Mouse (Mus musculus): ENCODE measurements around the gene Rbbp8nl. TPM values are rescaled to one million over a fixed set of nuclear protein-coding genes. Genes with fewer than 3 reads are reported as not detected.

Rbbp8nl gene
- total RNA-seq, 2 experiments from 2014 or later, result not detected

- ATAC-seq (replicated peaks; ENCODE audit: poor library complexity), result no peak
Observed at GRCm38 (mm10) chr2:180233101-180233904, 56.4 kb downstream of the Rbbp8nl start.

DNA sequence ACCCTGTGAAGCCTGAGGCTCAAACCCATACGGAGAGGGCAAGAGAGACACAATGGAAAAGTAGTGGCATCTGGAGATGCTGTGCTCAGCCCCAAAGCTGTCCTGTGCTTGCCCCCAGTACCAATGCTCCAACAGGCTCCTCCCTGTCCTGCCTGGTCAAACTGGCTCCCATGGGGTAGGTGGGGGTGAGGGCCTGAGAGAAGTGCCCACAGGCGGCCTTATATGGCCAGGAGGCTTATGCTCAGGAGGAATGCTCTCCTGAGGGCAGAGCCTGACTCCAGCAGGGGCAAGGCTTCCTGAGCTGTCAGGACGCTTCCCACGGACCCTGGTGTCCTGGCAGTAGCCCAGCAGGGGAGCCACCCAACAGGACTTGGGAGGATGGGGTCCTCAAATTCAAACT lies 59.2 kb downstream of the Rbbp8nl start:
- no peak for ATAC-seq (replicated peaks; ENCODE audit: poor library complexity)

GRCm38 (mm10) chr2:180229129-180229528 lies 60.5 kb downstream of the Rbbp8nl start:
- no peak for ATAC-seq (replicated peaks; ENCODE audit: poor library complexity)

- ATAC-seq (replicated peaks; ENCODE audit: poor library complexity), result no peak
Observed at GRCm38 (mm10) chr2:180228592-180228991, 61.1 kb downstream of the Rbbp8nl start.

DNA sequence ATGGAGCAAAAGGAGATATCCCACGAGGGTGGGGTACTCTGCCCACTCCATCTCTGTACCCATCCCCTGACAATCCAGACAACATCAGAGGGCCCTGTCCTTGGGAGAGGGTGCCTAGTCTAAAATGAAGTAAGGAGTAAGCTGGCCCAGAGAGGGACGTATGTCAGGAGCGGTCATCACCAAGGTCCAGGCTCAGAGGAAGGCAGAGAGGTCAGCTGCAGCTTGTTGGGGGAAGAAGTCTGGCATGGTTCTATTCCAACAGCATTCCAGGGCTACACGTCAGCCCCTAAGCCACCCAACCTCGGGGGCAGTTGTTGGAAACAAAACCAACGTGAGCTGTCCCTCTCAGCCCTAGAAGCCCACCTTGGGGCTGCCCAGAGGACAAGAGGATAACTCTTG lies 61.6 kb downstream of the Rbbp8nl start:
- no peak for ATAC-seq (replicated peaks; ENCODE audit: poor library complexity)

Other genes starting within 250 kb of the Rbbp8nl start
- gene Psma7, start 247.4 kb downstream of the Rbbp8nl start, total RNA-seq (2015), result 355 and 392 TPM in 2 replicates
- gene Psma7, start 247.4 kb downstream of the Rbbp8nl start, total RNA-seq (2017), result 426 and 445 TPM in 2 replicates
- 1.1 and 2.1 TPM in 2 replicates for gene Ss18l1, start 247.4 kb downstream of the Rbbp8nl start, total RNA-seq (2015)
- 2.5 and 2.6 TPM in 2 replicates for gene Ss18l1, start 247.4 kb downstream of the Rbbp8nl start, total RNA-seq (2017)
- gene Mtg2, start 219.3 kb downstream of the Rbbp8nl start, total RNA-seq (2015), result 6.4 and 9.3 TPM in 2 replicates
- gene Mtg2, start 219.3 kb downstream of the Rbbp8nl start, total RNA-seq (2017), result 12.2 and 14.0 TPM in 2 replicates
- gene Hrh3, start 185.4 kb downstream of the Rbbp8nl start, total RNA-seq (2015), result not detected in 2 replicates
- not detected in 2 replicates for gene Hrh3, start 185.4 kb downstream of the Rbbp8nl start, total RNA-seq (2017)
- gene Osbpl2, start 170.6 kb downstream of the Rbbp8nl start, total RNA-seq (2015), result 20.0 and 22.2 TPM in 2 replicates
- 35.8 and 40.8 TPM in 2 replicates for gene Osbpl2, start 170.6 kb downstream of the Rbbp8nl start, total RNA-seq (2017)
- 67.6 and 85.2 TPM in 2 replicates for gene Adrm1, start 118.4 kb downstream of the Rbbp8nl start, total RNA-seq (2015)
- gene Adrm1, start 118.4 kb downstream of the Rbbp8nl start, total RNA-seq (2017), result 52.9 and 84.5 TPM in 2 replicates
- gene Lama5, start 64.0 kb downstream of the Rbbp8nl start, total RNA-seq (2015), result 0.07 and 2.1 TPM in 2 replicates
- 0.03 and 0.08 TPM in 2 replicates for gene Lama5, start 64.0 kb downstream of the Rbbp8nl start, total RNA-seq (2017)
- 1,700 and 1,787 TPM in 2 replicates for gene Rps21, start 32.5 kb downstream of the Rbbp8nl start, total RNA-seq (2015)
- gene Rps21, start 32.5 kb downstream of the Rbbp8nl start, total RNA-seq (2017), result 2,626 and 3,717 TPM in 2 replicates
- gene Cables2, start 16.4 kb downstream of the Rbbp8nl start, total RNA-seq (2015), result 12.6 and 15.1 TPM in 2 replicates
- 9.9 and 12.7 TPM in 2 replicates for gene Cables2, start 16.4 kb downstream of the Rbbp8nl start, total RNA-seq (2017)
- not detected in 2 replicates for gene Gata5, start 44.8 kb upstream of the Rbbp8nl start, total RNA-seq (2015)
- not detected in 2 replicates for gene Gata5, start 44.8 kb upstream of the Rbbp8nl start, total RNA-seq (2017)
- gene Slco4a1, start 166.4 kb upstream of the Rbbp8nl start, total RNA-seq (2015), result 25.0 and 26.8 TPM in 2 replicates
- 12.2 and 13.7 TPM in 2 replicates for gene Slco4a1, start 166.4 kb upstream of the Rbbp8nl start, total RNA-seq (2017)
- gene Ntsr1, start 210.1 kb upstream of the Rbbp8nl start, total RNA-seq (2015), result not detected in 2 replicates
- gene Ntsr1, start 210.1 kb upstream of the Rbbp8nl start, total RNA-seq (2017), result not detected in 2 replicates